17 mouse cellular contexts compared by ENCODE assay signal in the genomic region with DNA sequence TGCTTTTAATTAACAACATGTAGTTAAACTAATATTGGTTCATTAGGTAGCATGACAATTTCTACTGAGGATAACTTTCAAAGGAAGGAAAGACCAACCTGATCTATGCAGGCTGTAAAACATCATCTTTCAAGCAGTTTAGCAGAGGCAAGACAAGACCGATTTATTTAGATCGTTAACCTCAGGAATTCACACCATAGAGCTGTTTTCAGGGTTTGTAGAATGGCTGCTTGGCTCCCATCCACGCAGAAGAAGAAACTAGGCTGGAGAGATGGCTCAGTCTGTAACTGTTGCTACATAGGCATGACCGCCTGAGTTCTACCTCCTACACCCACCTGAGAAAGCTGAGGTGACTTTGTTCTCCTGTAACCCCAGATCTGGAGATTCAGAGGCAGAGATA.
"Had no signal": no experiment of that assay in that cellular context is flagged by ENCODE, and none has a peak within 500 bp of the region (broad histone marks: within the 10 kb centered on the region; RNA-seq: fewer than 3 reads in every experiment).

No protein-coding gene starts in this region.

- H3K27me3 ChIP-seq: intestine, embryonic 15.5 days; limb, embryonic 12.5 days; liver, embryonic 13.5 days; lung, embryonic 15.5 days; megakaryocyte, embryonic 14.5 days; midbrain, embryonic 15.5 days; neural tube, embryonic 12.5 days; stomach, embryonic 15.5 days had no signal

- H3K9me3 ChIP-seq: intestine, embryonic 15.5 days; limb, embryonic 12.5 days; liver, embryonic 13.5 days; lung, embryonic 15.5 days; midbrain, embryonic 15.5 days; neural tube, embryonic 12.5 days; stomach, embryonic 15.5 days had no signal

- H3K4me1 ChIP-seq: intestine, embryonic 15.5 days; limb, embryonic 12.5 days; liver, embryonic 13.5 days; lung, embryonic 15.5 days; megakaryocyte, embryonic 14.5 days; midbrain, embryonic 15.5 days; neural tube, embryonic 12.5 days; stomach, embryonic 15.5 days had no signal

- H3K4me3 ChIP-seq: intestine, embryonic 15.5 days; layer of hippocampus, adult 2 months; limb, embryonic 12.5 days; liver, embryonic 13.5 days; lung, embryonic 15.5 days; megakaryocyte, embryonic 14.5 days; midbrain, embryonic 15.5 days; neural tube, embryonic 12.5 days; stomach, embryonic 15.5 days had no signal

- H3K4me2 ChIP-seq: intestine, embryonic 15.5 days; limb, embryonic 12.5 days; liver, embryonic 13.5 days; lung, embryonic 15.5 days; midbrain, embryonic 11.5 days; midbrain, embryonic 15.5 days; neural tube, embryonic 12.5 days; stomach, embryonic 15.5 days had no signal

- H3K27ac ChIP-seq: intestine, embryonic 15.5 days; layer of hippocampus, adult 2 months; limb, embryonic 12.5 days; liver, embryonic 13.5 days; lung, embryonic 15.5 days; macrophage; midbrain, embryonic 15.5 days; neural tube, embryonic 12.5 days; stomach, embryonic 15.5 days had no signal

- DNase-seq: kidney, postnatal 14 days; liver; liver, embryonic 13.5 days; liver, postnatal 0 days; lung, postnatal 14 days; thymus, adult 2 months; thymus, postnatal 25 days had no signal

- ATAC-seq: intestine, embryonic 15.5 days; liver, postnatal 0 days; midbrain, embryonic 15.5 days had no signal

- H3K9ac ChIP-seq: intestine, embryonic 15.5 days; limb, embryonic 12.5 days; liver, embryonic 13.5 days; liver, postnatal 0 days; lung, embryonic 15.5 days; midbrain, embryonic 15.5 days; neural tube, embryonic 12.5 days; stomach, embryonic 15.5 days had no signal

- H3K36me3 ChIP-seq: intestine, embryonic 15.5 days; limb, embryonic 12.5 days; liver, embryonic 13.5 days; lung, embryonic 15.5 days; midbrain, embryonic 15.5 days; neural tube, embryonic 12.5 days; stomach, embryonic 15.5 days had no signal
